Mouse (Mus musculus): Measurements from ENCODE around the gene Pcca.

- no peak for TF ChIP-seq POLR2A (IDR thresholded peaks at IDR 0.05; ENCODE audit: borderline replicate concordance, insufficient read depth, low read length)
- TF ChIP-seq CTCF (IDR thresholded peaks at IDR 0.05; ENCODE audit: borderline replicate concordance, insufficient read depth, low read depth, low read length): no peak
Observed at GRCm38 (mm10) chr14:122597534-122597933, 63.4 kb downstream of the Pcca start.
